Mouse (Mus musculus): Measurements from ENCODE around the gene Ccdc163.
"Not testable (repeated sequence)": the region's sequence is repeated elsewhere in the genome, so short reads cannot be mapped to it uniquely, and the experiment has no call there.

Ccdc163 gene

DNA sequence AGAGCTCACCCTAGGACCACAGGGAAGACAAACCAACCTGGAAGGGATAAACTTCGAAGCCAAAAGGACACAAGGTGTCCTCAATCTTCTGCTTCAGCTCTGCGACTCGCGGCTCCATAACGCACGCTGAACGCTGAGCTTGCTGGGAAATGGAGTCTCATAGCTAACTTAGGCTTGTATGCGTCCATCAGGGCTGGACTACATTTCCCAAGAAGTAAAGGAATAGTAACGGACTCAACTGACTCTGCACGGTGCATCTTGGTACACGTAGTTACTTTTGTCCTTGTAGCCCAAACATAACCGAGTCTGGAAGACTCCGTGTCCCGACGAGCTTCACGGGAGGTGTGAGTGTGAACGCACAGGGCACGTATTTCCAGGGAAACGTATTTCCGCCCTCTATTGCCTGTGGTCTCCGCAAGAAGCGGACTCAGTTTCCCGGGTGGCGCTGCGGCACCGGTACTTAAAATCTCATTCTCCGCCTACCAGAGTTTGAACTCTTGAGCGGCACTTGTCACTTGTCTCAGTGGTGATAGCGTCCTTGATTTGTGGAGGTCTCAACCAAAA, at the start of gene Ccdc163, which contains the start of gene Mmachc:
Ccdc163 (plus strand) TSS at position 309 of the 564 bp plus-strand sequence.
Mmachc (minus strand) TSS at position 206 of the 564 bp plus-strand sequence.
- DNase-seq (ENCODE audit: low spot score in 2 of 2), result peak; percentile 74 to 84

DNA sequence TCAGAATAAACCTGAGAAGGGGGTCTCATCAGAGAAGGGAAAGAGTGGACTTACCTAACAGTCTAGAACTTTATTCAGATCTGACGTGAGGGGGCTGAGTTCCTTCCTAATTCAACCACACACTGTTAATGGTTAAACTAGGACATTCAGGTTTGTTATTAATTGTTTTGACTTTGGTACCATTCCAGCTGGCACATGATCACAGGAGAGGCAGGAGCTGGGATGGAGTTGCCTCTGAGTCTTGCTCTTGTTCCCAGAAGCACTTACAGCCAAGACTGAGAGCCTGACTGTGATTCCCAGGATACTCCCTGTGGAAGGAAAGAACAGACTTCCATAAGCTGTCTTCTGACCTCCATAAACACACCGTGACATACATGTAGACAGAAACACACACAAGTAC, 48.8 kb upstream of the Ccdc163 start:
- no peak for DNase-seq (ENCODE audit: low spot score in 2 of 2)

DNA sequence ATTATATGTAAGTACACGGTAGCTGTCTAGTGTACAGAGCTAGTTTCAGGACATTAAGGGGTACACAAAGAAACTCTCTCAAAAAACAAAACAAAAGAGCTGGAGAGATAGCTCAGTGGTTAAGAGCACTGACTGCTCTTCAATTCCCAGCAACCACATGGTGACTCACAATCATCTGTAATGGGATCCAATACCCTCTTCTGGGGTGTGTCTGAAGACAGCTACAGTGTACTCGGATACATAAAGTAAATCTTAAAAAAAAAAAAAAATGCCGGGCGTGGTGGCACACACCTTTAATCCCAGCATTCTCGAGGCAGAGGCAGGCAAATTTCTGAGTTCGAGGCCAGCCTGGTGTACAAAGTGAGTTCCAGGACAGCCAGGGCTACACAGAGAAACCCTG, 48.4 kb upstream of the Ccdc163 start:
- DNase-seq (ENCODE audit: low spot score in 2 of 2), result not testable (repeated sequence)

DNA sequence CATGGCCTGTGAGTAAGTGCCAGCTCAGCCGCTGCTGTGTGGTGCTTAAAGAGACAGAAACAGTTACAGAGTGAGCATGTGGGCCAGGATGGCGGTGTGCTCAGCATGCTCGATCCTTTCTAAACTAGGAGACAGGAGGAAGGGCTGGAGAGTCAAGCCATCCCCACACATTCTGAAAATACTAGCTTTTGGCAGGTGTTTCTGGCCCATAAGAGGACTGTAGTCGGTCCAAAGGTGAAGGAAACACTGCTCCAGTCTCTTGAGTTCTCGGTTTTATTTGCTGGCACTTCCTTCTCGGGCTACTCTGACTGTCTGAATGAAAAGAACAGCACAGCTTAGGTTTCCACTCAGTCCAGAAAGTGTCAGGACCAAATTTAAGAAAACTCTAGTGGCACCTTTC, 47.5 kb upstream of the Ccdc163 start:
- no peak for DNase-seq (ENCODE audit: low spot score in 2 of 2)

DNA sequence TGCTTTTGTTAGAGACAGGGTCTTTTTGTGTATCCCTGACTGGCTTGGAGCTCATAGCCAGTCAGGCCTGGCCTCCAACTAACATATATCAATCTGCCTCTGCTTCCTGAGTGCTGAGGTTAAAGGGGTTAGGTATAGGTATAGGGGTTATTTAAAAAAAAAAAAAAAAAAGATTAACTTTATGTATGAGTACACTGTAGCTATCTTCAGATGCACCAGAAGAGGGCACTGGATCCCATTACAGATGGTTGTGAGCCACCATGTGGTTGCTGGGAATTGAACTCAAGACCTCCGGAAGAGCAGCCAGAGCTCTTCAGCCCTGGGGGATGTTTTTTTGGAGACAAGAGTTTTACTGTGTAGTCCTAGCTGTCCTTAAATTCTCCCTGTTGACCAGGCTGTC, 46.3 kb upstream of the Ccdc163 start:
- no peak for DNase-seq (ENCODE audit: low spot score in 2 of 2)

DNA sequence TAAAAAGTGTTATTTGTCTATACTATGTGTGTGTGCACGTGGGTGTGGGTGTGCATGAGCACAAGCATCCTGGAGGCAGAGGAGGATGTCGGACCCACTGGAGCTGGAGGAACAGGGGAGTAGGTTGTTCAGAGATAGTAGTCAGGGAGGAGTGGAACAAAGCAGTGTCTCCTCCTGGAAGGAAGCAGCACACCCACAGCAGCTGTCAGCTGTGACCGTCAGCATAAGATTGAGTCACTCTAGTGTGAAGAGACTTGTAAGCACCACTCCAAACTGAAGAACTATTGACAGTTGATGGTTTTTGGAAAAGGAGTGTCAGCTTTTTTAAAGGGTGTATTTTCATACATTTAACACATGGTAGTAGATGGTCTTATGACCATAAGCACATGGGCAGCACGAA, 41.7 kb upstream of the Ccdc163 start:
- no peak for DNase-seq (ENCODE audit: low spot score in 2 of 2)

DNA sequence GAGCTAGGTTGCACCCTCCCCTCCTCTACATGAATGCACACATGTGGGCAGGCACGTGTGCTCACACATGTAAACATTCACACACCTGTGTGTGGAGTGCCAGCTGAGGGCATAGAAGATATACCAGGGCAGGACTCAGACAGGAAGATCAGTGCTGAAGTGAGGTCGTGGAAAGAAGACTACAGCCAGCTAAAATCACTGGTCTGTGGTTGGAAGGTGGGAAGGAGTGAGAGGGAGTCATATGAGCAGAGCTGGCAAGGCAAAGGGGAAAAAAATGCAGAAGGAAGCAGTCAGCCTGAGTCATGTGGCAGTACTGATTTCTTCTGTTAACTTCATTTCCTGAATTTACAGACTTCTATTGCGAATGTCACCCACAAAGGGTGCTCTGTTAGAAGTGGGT, 40.2 kb upstream of the Ccdc163 start:
- DNase-seq (ENCODE audit: low spot score in 2 of 2), result peak in 1 of 2 experiments; percentile 14

DNA sequence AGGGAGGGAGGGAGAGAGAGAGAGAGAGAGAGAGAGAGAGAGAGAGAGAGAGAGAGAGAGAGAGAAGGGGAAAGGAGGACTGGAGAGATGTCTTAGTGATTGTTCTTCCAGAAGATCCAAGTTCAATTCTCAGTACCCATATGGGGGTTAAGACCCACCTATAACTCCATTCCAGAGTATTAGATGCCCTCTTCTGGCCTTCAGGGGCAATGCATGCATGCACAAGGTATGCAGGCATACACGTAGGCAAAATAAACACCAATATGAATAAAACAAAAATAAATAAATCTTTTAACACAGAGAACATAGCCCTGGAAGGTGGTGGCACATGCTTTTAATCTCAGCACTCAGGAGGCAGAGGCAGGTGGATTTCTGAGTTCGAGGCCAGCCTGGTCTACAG, 39.0 kb upstream of the Ccdc163 start:
- no peak for DNase-seq (ENCODE audit: low spot score in 2 of 2)

DNA sequence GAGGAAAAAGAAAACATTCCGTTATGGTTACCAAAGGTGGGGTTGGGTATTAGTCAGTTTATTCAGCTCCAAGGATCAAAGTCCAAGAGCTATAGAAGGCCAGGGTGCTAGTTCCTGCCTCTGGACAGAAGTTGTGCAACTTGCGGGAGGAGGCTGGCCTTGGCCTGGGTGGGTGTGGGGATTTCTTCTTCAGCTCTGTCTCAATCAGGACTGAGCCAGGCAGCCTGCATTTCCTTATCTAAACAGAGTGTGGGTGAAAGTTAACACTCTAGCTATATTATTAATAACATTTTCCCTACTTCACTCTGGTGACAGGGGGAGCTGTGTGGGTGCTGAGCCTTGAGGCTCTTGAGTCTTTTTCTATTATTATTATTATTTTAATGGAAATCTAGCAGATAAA, 35.5 kb upstream of the Ccdc163 start:
- DNase-seq (ENCODE audit: low spot score in 2 of 2), result no peak

DNA sequence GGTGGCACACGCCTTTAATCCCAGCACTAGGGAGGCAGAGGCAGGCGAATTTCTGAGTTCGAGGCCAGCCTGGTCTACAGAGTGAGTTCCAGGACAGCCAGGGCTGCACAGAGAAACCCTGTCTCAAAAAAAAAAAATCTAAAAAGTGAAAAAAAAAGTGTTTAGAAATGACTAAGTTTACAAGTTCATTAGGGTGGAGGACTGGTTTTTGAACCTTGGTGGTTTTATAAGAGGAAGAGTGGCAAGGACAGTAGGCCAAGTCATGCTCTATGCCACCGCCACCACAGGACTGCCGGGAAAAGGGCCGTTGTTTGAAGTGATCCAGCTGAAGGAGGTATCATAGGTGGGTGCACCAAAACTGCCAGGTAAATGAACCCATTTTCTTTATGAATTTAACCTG, 33.5 kb upstream of the Ccdc163 start:
- not testable (repeated sequence) for DNase-seq (ENCODE audit: low spot score in 2 of 2)

DNA sequence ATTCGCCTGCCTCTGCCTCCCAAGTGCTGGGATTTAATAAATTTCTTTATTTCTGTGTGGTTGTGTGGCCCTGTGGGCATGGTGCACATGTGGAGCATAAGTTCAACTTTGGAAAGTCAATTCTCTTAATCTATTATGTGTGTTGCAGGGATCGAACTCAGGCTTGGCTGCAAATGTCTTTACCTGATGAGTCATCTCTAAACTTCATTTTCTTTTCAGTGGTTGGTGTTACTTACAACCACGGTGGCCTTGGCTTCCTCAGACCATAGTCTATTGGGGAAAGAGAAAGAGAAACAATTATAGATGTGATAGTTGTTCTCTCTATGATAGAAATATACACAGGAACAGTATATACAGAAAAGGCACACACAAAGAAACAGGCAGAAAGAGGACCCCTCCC, 32.3 kb upstream of the Ccdc163 start:
- no peak for DNase-seq (ENCODE audit: low spot score in 2 of 2)

DNA sequence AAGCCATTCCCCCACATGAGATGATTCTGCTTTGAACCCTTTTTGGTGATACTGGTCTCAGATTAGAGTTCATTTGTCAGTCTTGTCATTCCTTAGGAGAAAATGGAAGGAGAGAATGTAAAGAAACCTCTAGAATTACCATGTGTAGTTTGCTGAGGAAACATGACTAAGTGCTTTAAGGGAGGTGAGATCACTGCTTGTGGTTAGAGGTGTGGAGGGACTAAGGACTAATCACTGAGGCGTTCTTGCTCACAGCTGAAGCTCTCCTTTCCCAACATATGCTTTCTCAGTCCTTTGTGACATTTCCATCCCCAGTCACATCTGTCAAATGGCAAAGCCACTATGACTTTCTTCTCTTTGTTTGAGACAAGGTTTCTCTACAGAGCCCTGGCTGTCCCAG, 30.5 kb upstream of the Ccdc163 start:
- DNase-seq (ENCODE audit: low spot score in 2 of 2), result no peak

DNA sequence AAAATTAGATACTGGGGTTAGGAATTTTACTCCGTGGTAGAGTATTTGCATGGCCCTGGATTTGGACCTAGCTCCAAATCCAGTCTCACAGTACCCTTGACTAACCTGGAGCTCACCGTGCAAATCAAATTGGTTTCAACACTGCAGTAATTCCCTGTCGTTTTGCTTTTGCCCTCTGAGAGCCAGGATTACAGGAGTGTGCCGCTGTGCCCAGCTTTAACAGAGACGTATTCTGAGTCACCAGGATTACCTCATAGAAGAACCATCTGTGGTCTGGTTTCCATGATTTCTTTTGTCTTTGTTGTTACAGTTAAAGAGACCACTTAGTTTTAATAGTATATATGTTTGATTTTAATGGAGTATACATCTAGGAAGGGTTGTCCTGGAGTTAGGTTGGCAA, 29.2 kb upstream of the Ccdc163 start:
- DNase-seq (ENCODE audit: low spot score in 2 of 2), result no peak

DNA sequence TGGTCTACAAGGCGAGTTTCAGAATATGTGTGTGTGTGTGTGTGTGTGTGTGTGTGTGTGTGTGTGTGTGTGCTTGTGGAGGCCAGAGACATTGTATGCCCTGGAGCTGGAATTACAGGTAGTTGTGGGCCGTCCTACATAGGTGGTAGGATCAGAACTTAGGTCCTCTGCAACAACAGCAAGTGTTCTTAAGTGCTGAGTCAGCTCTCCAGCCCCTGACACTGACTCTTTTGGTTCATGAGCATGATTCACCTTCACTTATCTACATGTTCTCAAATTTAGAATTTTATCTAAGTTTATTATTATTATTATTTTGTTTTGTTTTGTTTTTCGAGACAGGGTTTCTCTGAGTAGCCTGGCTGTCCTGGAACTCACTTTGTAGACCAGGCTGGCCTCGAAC, 27.8 kb upstream of the Ccdc163 start:
- not testable (repeated sequence) for DNase-seq (ENCODE audit: low spot score in 2 of 2)

DNA sequence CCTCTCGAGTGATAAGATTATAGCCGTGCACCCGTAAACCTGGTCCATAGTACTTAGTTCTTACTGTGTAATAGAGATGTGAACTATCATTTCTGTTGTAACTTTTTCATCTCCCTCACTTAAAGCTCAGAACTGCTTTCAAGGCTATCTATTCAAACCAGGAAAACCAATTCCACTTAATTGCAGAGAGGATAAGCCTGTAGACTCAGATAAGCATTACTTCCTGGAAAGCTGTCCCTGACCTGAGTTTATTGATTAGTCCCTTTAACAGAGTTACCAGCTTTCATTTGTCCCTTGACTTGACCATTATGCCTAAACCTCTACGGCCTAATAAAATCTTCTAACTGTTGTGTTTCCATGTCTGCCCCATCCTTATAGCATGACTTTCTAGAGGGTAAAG, 24.4 kb upstream of the Ccdc163 start:
- no peak for DNase-seq (ENCODE audit: low spot score in 2 of 2)

DNA sequence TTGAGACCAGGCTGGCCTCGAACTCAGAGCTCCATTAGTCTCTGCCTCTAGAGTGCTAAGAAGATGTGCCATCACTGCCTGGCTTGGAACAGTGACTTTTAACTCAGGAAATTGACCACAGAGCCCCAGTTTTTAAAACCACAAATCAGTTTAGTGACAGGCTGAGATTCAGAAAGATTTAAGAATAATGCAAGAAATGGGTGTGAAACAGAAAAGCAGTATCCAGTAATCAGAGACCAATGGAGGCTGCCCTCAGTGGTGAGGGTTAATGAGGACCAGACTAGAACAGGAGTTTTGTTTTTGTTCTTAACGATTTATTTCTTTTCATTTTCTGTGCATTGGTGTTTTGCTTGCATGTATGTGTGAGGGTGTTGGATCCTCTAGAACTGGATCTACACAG, 23.6 kb upstream of the Ccdc163 start:
- DNase-seq (ENCODE audit: low spot score in 2 of 2), result no peak

DNA sequence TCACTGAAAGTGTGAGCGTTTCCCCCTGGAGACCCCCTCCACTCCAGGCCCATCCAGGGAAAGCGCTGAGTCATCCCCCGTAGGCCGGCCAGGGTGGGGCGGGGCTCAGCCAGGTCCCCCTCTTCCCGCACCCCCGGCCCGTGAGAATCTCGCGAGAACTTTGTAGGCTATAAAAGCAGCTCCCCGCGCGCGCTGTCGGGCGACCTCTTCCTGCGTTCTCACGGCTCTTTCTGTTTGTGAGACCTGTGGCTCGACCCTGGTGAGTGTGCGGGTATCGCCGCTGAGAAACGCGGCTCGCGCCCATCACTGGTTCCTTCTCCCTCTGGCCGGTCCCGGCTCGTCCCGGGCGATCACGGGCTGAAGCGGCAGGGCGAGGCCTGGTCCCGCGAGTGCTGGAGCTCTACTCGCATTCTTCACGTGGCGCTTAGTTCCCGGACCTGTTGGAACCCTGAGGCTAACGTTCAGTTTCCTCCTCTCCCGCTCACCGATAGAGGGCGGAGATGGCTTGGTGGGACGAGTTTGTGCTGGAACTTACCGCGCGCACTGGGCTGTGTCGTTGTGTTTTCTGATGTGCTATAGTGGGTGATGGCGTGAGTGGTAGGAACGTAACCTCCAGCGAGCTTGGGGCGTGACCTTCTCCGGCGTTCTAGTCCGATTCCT, 22.8 kb upstream of the Ccdc163 start, which contains the start of gene Prdx1:
Prdx1 (plus strand) TSS at position 143 of the 660 bp plus-strand sequence.
- peak; percentile 97 for DNase-seq (ENCODE audit: low spot score in 2 of 2)

DNA sequence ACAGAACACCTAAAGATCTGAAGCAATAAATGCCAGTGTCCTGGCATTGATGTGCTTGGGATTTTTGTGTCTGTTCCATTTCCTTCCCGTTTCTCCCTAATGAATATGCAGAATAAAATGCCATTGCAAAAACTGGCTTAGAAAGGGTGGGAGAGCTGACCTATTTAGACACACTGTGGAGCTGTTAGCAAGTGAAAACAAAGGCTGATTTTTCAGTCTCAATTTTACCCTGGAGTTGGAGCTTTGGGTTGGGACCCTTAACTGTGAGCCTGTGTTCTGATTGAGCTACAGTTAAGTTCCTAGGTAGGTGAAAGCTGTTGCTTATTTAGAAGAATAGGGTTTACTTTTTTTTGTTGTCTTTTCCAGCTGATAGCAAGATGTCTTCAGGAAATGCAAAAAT, 21.3 kb upstream of the Ccdc163 start:
- no peak for DNase-seq (ENCODE audit: low spot score in 2 of 2)

DNA sequence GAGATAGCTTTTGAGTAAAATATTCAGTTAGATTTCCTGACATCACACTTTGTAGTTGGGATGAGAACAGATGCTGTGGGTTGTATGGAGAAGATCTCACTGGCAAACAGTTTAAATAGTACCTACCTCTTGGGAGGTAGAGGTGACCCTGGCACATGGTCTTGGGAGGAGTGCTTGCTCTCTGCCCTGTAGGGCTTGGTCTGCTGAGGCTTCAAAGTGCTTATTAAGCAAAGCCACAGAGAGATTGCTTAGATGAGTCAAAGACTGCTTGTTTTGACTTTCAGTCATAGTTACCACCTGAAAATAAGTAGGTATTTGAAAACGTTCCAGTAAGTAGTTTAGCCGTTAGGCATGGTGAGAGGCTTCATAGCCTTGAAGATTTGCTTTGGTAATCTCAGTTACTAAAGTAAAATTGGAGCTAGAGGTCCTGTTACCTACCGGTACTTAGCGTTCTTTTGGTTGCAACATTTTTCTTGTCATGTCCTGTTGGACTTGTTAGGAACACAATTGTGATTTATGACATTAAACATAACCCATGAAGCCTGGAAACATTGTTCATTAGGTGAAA, 18.9 kb upstream of the Ccdc163 start:
- no peak for DNase-seq (ENCODE audit: low spot score in 2 of 2)

DNA sequence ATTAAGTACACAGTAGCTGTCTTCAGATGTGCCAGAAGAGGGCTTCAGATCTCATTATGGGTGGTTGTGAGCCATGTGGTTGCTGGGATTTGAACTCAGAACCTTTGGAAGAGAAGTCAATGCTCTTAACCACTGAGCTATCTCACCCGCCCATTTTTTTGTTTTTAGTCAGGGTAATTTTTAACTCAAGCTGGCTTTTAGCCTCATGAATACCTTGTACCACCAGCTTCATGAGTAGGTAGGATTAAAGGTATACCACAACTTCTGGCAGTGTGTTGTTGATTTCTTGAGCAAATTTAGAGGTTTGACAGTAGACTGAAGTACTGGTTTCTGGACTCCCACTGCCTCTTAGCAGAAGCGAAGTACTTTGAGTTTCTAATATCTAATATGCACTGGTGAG, 16.2 kb upstream of the Ccdc163 start:
- DNase-seq (ENCODE audit: low spot score in 2 of 2), result no peak

DNA sequence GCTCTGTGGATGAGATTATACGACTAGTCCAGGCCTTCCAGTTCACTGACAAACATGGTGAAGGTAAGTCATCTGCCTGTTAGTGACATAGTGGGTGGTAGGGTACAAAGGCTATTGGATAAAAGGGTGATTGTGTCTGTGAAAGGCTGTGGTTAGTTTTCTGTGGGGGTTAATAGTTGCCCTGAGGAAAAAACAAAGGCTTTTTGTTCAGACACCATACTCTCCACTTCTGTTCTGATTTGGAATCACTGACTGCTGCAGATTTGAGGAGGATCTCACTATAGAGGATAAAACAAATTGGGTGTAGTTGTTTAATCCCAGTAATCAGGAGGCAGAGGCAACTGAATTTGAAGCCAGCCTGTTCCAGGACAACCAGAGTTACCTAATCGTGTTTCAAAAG, 14.5 kb upstream of the Ccdc163 start:
- DNase-seq (ENCODE audit: low spot score in 2 of 2), result no peak

DNA sequence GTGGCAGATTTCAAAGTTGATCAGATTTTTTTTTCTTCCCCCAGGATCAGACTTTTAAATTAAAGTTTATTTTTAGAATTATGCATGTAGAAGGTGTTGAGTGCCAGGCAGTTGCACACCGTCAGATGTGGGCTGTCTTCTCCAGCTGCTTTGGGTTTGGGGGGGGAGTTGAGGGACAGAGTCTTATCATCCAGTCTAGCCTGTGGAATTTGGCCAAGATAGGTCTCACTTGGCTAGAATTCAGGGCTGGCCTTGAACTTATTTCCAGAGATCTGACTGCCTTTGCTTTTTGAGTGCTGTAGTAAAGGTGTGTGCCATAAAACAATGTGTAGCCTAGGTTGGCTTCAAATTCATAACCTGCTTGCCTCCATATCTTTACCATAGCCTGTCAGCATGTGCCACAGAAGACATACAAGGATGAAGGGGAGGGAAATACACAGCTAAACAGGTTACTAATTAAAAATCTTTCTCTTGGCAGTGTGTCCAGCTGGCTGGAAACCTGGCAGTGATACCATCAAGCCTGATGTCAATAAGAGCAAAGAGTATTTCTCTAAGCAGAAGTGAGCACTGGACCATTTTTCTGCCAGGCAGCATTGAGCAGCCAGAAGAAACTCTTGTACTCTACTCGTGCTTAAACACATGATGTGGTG, 9.5 kb upstream of the Ccdc163 start:
- no peak for DNase-seq (ENCODE audit: low spot score in 2 of 2)

DNA sequence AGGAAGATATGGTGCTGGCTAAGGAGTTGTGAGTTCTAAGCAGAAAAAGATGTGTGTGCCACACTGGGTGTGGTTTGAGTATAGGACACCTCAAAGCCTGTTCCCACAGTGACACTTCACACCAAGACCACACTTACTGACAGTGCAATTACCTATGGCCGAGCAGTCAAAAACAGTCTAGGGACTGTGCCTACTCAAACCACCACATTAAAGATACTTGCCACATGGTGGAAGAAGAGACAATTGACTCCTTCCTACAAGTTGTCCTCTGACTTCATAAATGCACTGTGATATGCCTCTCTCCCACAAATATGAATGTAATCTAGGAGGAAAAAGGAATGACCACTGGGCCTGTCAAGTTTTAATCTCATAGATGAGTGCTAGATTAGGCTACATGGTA, 7.3 kb upstream of the Ccdc163 start:
- DNase-seq (ENCODE audit: low spot score in 2 of 2), result peak in 1 of 2 experiments; percentile 35

All from natural killer cell, adult 2 months (primary cell).